Mouse (Mus musculus): ENCODE results near the gene Rgs6. TPM values are rescaled to one million over a fixed set of nuclear protein-coding genes. Genes with fewer than 3 reads are reported as not detected.

Gene Rgs6
- polyA plus RNA-seq, 1 experiment from 2014 or later: 0.36 TPM

DNA sequence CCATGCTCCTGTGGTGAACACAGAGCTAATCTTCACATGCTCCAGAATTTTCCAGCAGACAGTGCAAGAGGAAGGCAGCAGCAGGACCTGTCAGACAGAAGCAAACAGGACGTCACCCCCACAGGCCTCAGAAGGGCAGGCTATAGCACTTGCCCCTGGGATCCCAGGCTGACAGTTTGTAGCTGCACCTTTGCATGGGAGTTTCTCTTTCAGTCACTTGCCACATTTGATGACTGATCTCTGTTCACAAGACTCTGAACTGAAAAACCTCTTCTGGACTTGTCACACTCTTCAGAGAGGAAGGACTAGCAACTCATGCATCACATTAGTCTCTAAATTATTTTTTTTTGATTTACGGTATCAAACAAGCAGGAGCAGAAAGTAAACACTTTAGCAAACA lies 126.2 kb downstream of the Rgs6 start:
- H3K4me1 ChIP-seq (replicated peaks): no peaks in the 10 kb centered on the region
- H3K9ac ChIP-seq: no peak overlapping the region
- H3K9me3 ChIP-seq (replicated peaks): no peaks in the 10 kb centered on the region
- DNase-seq (no peak), ATAC-seq (ENCODE audit: low read depth) (no peak)
- H3K27me3 ChIP-seq: no peaks in the 10 kb centered on the region
- no peak overlapping the region for H3K4me2 ChIP-seq
- no peak overlapping the region for H3K27ac ChIP-seq
- H3K4me3 ChIP-seq (replicated peaks): no peak overlapping the region
- no peaks in the 10 kb centered on the region for H3K36me3 ChIP-seq
- WGBS (ENCODE audit: insufficient replicate concordance): 45% methylated on average over 2 of the region's 2 CpGs

GRCm38 (mm10) chr12:82723017-82723540 lies 135.0 kb downstream of the Rgs6 start:
- no peak overlapping the region for H3K27ac ChIP-seq
- H3K4me2 ChIP-seq: no peak overlapping the region
- H3K9me3 ChIP-seq (replicated peaks): no peaks in the 10 kb centered on the region
- no peaks in the 10 kb centered on the region for H3K36me3 ChIP-seq
- DNase-seq: no peak
- no peak for ATAC-seq (ENCODE audit: low read depth)
- no peak overlapping the region for H3K9ac ChIP-seq
- H3K27me3 ChIP-seq: no peaks in the 10 kb centered on the region
- no peak overlapping the region for H3K4me3 ChIP-seq (replicated peaks)
- no peaks in the 10 kb centered on the region for H3K4me1 ChIP-seq (replicated peaks)
- WGBS (ENCODE audit: insufficient replicate concordance): 76% methylated on average over 8 of the region's 8 CpGs

GRCm38 (mm10) chr12:82726255-82726654 lies 138.2 kb downstream of the Rgs6 start:
- H3K27ac ChIP-seq: no peak overlapping the region
- no peaks in the 10 kb centered on the region for H3K27me3 ChIP-seq
- 65% methylated on average over 4 of the region's 4 CpGs for WGBS (ENCODE audit: insufficient replicate concordance)
- H3K36me3 ChIP-seq: no peaks in the 10 kb centered on the region
- H3K9ac ChIP-seq: no peak overlapping the region
- no peak overlapping the region for H3K4me2 ChIP-seq
- DNase-seq (no peak), ATAC-seq (ENCODE audit: low read depth) (no peak)
- H3K4me1 ChIP-seq (replicated peaks): no peaks in the 10 kb centered on the region
- H3K9me3 ChIP-seq (replicated peaks): no peaks in the 10 kb centered on the region
- no peak overlapping the region for H3K4me3 ChIP-seq (replicated peaks)

DNA sequence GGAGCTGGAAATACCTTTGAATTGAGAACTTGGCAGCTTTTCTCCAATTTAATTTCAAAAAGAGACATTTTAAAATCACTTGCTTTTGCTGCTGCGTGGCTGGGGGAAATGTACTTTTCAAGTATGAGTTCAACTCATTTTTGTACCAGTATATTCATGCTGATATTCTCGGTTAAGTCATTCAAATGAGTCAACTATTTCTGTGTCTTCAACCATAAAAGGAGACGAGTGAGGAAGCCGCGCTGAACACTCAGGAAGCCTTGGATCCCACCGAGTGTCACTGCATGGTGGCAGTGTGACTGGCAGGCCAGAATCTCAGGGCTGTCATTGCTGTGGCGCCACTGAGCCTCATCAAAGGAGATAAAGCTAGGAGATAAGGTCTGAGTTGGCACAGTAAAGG lies 143.5 kb downstream of the Rgs6 start:
- ATAC-seq (ENCODE audit: low read depth) (no peak), DNase-seq (no peak)
- Histone ChIP-seq H3K27ac (no peak overlapping the region), H3K27me3 (no peaks in the 10 kb centered on the region), H3K4me2 (no peak overlapping the region), H3K4me1 (replicated peaks) (no peaks in the 10 kb centered on the region), H3K4me3 (replicated peaks) (no peak overlapping the region), H3K9ac (no peak overlapping the region), H3K9me3 (replicated peaks) (no peaks in the 10 kb centered on the region), H3K36me3 (no peaks in the 10 kb centered on the region)
- WGBS (ENCODE audit: insufficient replicate concordance): 50% methylated on average over 7 of the region's 7 CpGs

GRCm38 (mm10) chr12:82742955-82743354 lies 154.9 kb downstream of the Rgs6 start:
- no peaks in the 10 kb centered on the region for H3K27me3 ChIP-seq
- H3K9ac ChIP-seq: no peak overlapping the region
- DNase-seq (no peak), ATAC-seq (ENCODE audit: low read depth) (no peak)
- no peaks in the 10 kb centered on the region for H3K4me1 ChIP-seq (replicated peaks)
- H3K27ac ChIP-seq: no peak overlapping the region
- WGBS (ENCODE audit: insufficient replicate concordance): 32% methylated on average over 3 of the region's 3 CpGs
- H3K9me3 ChIP-seq (replicated peaks): no peaks in the 10 kb centered on the region
- H3K4me3 ChIP-seq (replicated peaks): no peak overlapping the region
- no peaks in the 10 kb centered on the region for H3K36me3 ChIP-seq
- H3K4me2 ChIP-seq: no peak overlapping the region

DNA sequence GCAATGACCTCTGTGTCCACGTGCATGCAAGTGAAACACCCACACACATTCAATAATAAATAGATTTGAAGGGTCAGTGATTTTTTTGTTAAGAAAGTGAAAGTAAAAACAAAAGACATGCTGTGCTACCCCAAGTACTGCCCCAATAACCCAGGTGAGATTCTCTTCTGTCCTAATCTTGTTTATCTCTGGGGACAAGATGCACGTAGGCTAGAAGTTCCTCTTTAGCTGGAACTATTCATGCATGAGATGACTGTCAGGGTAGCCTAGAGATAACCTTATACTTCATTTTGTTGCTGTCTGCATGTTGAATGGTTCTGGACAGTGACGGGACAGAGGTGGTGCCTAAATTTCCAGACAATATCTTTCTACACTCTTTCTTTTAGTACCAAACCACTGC lies 155.9 kb downstream of the Rgs6 start:
- no peak overlapping the region for H3K9ac ChIP-seq
- H3K4me2 ChIP-seq: no peak overlapping the region
- H3K4me1 ChIP-seq (replicated peaks): no peaks in the 10 kb centered on the region
- H3K36me3 ChIP-seq: no peaks in the 10 kb centered on the region
- no peak overlapping the region for H3K4me3 ChIP-seq (replicated peaks)
- ATAC-seq (ENCODE audit: low read depth): no peak
- 43% methylated on average over 3 of the region's 3 CpGs for WGBS (ENCODE audit: insufficient replicate concordance)
- no peak overlapping the region for H3K27ac ChIP-seq
- no peak for DNase-seq
- H3K9me3 ChIP-seq (replicated peaks): no peaks in the 10 kb centered on the region
- no peaks in the 10 kb centered on the region for H3K27me3 ChIP-seq

DNA sequence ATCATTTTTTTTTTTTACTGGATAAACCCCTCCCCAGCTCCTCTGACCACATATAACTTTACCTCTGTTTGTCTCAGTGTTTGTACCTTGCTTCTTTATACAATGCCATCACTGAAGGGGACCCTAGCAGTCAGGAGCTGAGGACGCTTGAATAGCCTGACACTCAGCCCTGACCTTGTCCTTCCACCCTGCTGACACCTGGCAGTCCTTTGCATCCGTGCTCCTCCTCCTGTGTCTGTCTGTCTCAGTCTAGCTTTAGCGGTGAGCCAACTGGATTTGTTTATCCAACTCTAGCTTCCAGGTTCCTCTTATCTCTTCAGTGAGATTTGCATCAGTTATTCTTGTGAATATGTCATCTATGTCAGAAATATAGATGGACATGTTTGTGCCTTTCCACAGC lies 156.7 kb downstream of the Rgs6 start:
- DNase-seq (no peak), ATAC-seq (ENCODE audit: low read depth) (no peak)
- no peak overlapping the region for H3K9ac ChIP-seq
- WGBS (ENCODE audit: insufficient replicate concordance): 52% methylated on average over 3 of the region's 3 CpGs
- H3K27ac ChIP-seq: no peak overlapping the region
- no peak overlapping the region for H3K4me3 ChIP-seq (replicated peaks)
- no peak overlapping the region for H3K4me2 ChIP-seq
- H3K36me3 ChIP-seq: no peaks in the 10 kb centered on the region
- H3K4me1 ChIP-seq (replicated peaks): no peaks in the 10 kb centered on the region
- no peaks in the 10 kb centered on the region for H3K27me3 ChIP-seq
- no peaks in the 10 kb centered on the region for H3K9me3 ChIP-seq (replicated peaks)

DNA sequence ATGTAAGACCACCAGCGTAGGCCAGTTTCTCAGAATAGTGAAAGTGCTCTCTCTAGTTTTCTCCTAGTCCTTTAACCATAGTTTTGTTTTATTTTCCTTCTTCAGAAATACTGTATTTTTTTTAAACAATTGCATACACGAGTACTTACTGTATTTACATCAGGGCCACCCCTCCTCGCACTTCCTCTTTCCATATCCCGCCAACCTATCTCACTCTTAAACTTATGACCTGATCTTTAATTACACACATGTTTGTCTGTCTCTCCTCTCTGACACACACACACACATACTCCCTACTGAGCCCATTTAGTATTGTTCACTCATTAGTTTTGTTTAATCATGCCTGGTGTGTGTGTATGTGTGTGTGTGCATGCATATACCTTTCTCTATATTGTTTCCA lies 159.0 kb downstream of the Rgs6 start:
- no peaks in the 10 kb centered on the region for H3K36me3 ChIP-seq
- H3K27me3 ChIP-seq: no peaks in the 10 kb centered on the region
- H3K9ac ChIP-seq: no peak overlapping the region
- no peaks in the 10 kb centered on the region for H3K4me1 ChIP-seq (replicated peaks)
- H3K27ac ChIP-seq: no peak overlapping the region
- no peak overlapping the region for H3K4me3 ChIP-seq (replicated peaks)
- no peak for DNase-seq
- ATAC-seq (ENCODE audit: low read depth): no peak
- WGBS (ENCODE audit: insufficient replicate concordance): 62% methylated on average over 4 of the region's 4 CpGs
- no peak overlapping the region for H3K4me2 ChIP-seq
- H3K9me3 ChIP-seq (replicated peaks): no peaks in the 10 kb centered on the region

- H3K9ac ChIP-seq: no peak overlapping the region
- no peak overlapping the region for H3K4me2 ChIP-seq
- 50% methylated on average over 2 of the region's 2 CpGs for WGBS (ENCODE audit: insufficient replicate concordance)
- no peak overlapping the region for H3K4me3 ChIP-seq (replicated peaks)
- no peaks in the 10 kb centered on the region for H3K4me1 ChIP-seq (replicated peaks)
- no peak overlapping the region for H3K27ac ChIP-seq
- ATAC-seq (ENCODE audit: low read depth) (no peak), DNase-seq (no peak)
- H3K36me3 ChIP-seq: no peaks in the 10 kb centered on the region
- no peaks in the 10 kb centered on the region for H3K9me3 ChIP-seq (replicated peaks)
- H3K27me3 ChIP-seq: no peaks in the 10 kb centered on the region
Measured at GRCm38 (mm10) chr12:82751846-82752245, 163.8 kb downstream of the Rgs6 start.

GRCm38 (mm10) chr12:82754501-82754900 lies 166.4 kb downstream of the Rgs6 start:
- Histone ChIP-seq H3K4me1 (replicated peaks) (no peaks in the 10 kb centered on the region), H3K36me3 (no peaks in the 10 kb centered on the region), H3K4me2 (no peak overlapping the region), H3K27me3 (no peaks in the 10 kb centered on the region), H3K9me3 (replicated peaks) (no peaks in the 10 kb centered on the region), H3K4me3 (replicated peaks) (no peak overlapping the region), H3K9ac (no peak overlapping the region), H3K27ac (no peak overlapping the region)
- WGBS (ENCODE audit: insufficient replicate concordance): 29% methylated on average over 3 of the region's 3 CpGs
- DNase-seq (no peak), ATAC-seq (ENCODE audit: low read depth) (no peak)

GRCm38 (mm10) chr12:82756756-82757155 lies 168.7 kb downstream of the Rgs6 start:
- H3K36me3 ChIP-seq: no peaks in the 10 kb centered on the region
- ATAC-seq (ENCODE audit: low read depth) (no peak), DNase-seq (no peak)
- H3K4me1 ChIP-seq (replicated peaks): no peaks in the 10 kb centered on the region
- no peak overlapping the region for H3K27ac ChIP-seq
- H3K27me3 ChIP-seq: no peaks in the 10 kb centered on the region
- no peak overlapping the region for H3K4me3 ChIP-seq (replicated peaks)
- H3K9ac ChIP-seq: no peak overlapping the region
- no peak overlapping the region for H3K4me2 ChIP-seq
- WGBS (ENCODE audit: insufficient replicate concordance): 40% methylated on average over 6 of the region's 6 CpGs
- H3K9me3 ChIP-seq (replicated peaks): no peaks in the 10 kb centered on the region

DNA sequence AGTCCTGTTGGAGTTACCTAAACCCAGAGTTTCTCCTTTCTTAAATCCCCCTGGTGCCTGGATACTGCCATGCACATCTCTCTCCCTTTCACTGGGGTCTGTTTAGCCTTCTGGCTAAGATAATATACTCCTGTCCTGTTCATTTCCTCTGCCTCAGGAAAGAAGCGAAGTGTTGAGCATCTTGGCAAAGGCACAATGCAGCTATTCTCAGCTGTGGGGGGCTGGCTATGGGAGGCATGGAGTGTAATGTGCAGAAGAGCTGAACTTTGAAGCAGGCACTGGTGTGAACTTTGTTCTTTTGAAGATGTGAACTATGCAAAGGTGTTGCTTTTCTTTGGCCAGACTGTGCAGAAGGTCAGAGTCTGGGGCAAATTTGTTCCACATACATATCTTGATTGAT lies 169.3 kb downstream of the Rgs6 start:
- H3K9me3 ChIP-seq (replicated peaks): no peaks in the 10 kb centered on the region
- no peaks in the 10 kb centered on the region for H3K36me3 ChIP-seq
- 48% methylated on average over 1 of the region's 1 CpGs for WGBS (ENCODE audit: insufficient replicate concordance)
- no peak overlapping the region for H3K4me3 ChIP-seq (replicated peaks)
- no peak overlapping the region for H3K27ac ChIP-seq
- DNase-seq: no peak
- no peak overlapping the region for H3K4me2 ChIP-seq
- no peaks in the 10 kb centered on the region for H3K27me3 ChIP-seq
- H3K4me1 ChIP-seq (replicated peaks): no peaks in the 10 kb centered on the region
- H3K9ac ChIP-seq: no peak overlapping the region
- ATAC-seq (ENCODE audit: low read depth): no peak
